Mouse (Mus musculus) yolk sac, embryonic 10.5 days (tissue): ENCODE measurements around the gene Pheta2.
"Not testable (repeated sequence)": the region's sequence is repeated elsewhere in the genome, so short reads cannot be mapped to it uniquely, and the experiment has no call there.

Experiments
- DNase-seq: peaks from one replicate; pipeline ENCODE4 v3.0.0-alpha.2; 2017; ENCODE audit warnings: low spot score

Gene Pheta2

DNA sequence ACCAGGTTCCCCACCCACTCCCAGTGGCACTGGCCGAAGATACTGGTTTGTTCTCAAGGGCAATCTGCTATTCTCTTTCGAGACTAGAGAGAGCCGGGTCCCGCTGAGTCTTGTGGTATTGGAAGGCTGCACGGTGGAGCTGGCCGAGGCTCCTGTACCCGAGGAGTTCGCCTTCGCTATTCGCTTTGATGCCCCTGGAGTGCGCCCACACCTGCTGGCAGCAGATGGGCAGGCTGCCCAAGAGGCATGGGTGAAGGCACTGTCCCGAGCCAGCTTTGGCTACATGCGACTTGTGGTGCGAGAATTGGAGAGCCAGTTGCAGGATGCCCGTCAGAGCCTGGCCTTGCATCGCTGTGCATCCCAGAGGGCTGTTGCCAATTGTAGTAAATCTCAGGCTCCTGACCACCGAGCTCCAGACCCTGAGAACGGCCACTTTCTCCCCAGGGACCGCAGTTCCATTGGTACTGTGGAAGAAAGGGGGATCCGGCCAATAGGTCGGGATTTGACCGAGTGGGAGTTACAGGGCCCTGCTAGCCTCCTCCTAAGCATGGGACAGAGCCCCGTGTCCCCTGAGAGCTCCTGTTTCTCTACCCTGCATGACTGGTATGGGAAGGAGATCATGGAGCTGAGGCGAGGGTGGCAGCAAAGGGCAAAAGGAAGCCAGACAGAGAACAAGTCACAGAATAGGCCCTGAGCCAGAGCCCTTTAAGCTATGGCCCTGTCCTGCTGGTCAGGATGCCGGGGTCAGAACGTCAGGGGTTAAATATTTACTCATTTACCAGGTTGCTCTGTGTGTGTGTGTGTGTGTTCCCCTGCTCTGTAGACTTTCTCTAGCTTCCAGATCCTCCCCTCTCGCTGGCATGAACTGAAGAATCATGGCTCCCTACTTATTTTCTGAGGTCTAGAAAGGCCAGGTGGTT, 4.9 kb downstream of the Pheta2 start:
- peak; percentile 66 for DNase-seq

DNA sequence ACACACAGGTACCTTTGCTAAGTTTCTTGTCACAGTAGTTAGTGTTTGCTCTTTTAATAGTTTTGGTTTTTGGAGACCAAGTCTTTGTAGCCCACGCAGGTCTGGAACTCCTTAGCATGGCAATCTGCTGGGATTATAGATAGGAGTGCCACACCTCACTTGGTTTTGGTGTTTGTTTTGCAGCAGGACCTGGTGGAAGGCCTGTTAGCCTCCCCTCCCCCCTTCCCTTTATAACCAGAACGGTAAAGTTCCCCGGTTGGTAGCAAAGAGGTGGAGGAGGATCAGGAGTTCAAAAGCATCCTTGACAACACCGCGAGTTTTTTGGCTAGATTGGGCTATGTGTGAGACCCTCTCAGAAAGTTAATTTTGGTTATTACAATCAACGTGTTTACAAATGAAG, 6.2 kb downstream of the Pheta2 start:
- peak; percentile 28 for DNase-seq

DNA sequence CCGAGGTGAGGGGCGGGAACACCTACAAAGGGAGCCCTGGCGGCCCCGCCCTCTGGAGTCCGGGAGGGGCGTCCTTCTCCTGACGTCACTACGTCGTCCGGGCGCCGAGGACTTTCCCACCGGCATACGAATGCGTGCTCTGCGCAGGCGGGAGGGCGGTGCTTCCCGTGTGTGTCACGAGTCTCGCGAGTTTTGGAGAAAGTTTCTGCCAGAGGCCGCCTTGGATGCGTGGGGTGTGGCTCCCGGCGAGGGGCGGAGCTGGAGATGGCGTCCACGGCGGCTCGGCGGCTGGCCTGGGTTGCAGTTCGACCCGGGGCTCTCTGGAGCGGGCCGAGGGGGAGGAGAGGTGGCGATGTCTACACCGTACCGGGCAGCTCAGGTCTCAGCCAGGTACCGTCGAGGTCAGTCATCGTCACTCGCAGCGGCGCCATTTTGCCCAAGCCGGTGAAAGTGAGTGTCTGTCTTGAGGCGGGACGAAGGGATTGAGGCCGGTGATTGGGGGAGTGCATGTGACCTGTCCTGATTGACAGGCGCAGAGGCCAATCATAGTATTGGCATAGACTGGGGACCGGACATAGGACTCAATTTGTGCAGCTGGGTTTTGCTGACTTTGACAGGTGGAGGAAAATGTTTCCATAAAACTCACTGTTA, 7.2 kb downstream of the Pheta2 start:
- DNase-seq = peak; percentile 99

DNA sequence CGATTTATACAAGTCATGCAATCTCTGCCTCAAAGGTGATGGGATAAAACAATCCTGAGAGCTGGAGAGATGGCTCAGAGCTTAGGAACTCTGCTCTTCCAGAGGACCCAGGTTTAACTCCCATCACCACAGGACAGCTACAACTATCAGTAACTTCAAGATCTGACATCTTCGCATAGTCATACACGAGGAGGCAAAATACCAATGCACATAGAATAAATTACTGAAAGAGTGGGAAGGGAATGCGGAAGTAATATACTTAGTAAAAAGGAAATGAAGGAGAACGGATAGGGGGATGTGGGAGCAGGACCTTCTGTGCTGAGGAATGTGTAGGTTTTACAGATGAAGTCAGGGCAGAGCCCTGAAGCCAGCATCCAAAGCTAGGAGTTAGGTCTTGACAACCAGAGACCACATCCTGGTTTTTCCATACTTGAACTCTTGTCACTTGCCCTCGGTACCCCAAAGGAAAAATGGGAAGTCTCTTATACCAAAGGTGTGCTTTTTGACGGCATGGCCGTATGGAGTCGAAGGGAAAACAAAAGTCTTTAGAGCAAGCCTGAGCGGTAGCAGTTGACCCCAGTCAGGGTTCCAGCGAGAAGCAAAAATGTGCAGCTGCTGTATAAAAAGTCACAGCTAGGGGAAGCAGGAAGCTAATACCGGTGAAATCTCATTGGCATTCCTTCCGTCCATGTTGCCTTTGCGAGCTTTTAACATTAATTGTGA, 8.0 kb downstream of the Pheta2 start:
- DNase-seq = no peak

DNA sequence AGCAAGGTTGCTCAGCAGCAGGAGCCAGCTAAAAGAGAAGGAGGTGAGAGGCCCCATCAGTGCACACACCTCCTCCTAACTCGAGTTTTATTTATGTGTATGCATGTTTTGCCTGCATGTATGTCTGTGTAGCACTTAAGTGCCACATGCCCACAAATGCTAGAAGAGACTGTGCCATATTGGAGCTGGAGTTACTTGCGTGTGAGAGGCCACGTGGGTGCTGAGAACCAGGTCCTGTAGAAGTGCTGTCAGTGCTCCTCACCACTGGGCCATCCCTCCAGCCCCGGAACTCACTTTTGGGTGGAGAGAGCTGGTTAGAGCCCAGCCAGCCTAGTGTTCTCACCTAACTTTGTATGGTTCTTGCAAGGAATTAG, 8.5 kb downstream of the Pheta2 start:
- no peak for DNase-seq

DNA sequence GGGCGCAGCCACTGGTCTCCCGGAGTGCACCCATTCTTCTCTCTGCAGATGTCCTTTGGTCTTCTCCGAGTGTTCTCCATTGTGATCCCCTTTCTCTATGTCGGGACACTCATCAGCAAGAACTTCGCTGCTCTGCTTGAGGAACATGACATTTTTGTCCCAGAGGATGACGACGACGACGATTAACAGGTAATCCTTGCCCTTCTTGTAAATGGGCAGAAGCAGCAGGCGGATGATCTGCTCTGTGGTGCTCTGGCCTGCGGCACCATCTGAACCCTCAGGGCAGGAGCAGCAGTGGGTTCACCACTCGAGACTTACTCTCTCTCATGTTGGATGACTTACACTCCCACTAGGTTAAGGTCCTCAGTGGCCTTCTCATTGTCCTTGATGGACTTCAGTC, 9.1 kb downstream of the Pheta2 start:
- DNase-seq = no peak

DNA sequence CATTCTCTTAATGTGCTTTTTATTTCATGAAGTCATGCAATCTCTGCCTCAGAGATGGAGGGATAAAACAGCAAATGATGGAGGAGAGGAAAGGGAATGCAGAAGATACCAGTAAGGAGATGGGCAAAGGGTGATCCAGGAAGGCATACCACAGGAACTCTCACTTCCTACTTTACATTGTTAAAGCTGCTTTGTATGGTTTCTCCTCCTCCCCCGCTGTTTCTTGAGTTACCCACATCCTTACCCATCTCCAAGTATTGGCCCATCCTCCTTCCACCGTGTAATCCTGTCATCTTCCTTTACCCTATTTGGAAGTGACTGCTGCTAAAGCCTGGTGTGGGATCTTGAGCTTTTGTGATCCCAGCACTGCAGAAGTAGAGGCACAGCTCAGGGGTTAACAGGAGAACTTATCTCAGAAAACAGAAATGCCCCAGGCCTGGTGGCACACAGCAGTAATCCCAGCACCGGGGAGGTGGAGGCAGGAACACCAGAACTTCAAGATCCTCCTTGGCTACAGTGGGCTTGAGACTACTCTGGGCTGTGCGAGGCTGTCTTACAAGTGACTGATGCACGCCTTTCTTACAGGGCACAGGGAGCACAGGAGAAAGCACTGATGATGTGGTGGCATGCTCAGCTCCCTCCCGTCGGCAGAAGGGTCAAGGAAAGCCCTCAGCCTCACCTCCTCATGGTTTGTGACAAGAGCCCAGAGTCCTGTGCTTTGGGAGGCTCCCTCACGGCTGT, 9.7 kb downstream of the Pheta2 start:
- no peak for DNase-seq

DNA sequence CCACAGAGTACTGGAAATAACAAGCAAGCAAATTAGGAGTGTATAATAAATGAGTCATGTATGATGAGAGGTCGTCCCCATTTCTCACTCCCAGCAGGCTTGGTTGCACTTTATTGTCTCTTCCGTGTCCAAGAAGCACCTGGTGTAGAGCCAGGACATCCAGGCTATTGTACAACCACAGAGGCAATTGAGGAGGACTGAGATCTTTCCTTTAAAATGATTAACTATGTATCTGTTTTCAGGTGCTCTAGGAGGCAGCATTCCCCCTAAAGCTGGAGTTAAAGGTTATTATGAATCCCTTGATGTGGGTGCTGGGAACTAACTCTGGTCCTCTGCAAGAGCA, 10.2 kb downstream of the Pheta2 start:
- DNase-seq = no peak

DNA sequence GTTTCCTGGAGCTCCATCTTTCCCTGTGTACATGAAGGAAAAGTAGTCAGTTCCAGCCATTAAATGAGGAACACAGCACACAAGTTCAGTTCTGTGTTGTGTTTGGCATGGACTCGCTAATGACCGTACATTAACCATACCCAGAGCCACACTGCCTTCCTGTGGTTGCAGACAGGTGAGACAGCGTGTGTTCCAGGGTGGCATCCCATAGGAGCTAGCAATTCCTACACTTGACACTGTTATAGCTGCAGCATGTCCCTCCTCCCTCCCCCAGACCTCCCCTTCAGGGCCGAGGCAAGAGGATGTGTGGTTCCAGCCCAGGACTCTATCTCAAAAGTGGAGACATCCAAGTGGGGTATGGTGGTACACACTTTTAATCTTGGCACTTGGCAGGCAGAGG, 11.6 kb downstream of the Pheta2 start:
- no peak for DNase-seq

DNA sequence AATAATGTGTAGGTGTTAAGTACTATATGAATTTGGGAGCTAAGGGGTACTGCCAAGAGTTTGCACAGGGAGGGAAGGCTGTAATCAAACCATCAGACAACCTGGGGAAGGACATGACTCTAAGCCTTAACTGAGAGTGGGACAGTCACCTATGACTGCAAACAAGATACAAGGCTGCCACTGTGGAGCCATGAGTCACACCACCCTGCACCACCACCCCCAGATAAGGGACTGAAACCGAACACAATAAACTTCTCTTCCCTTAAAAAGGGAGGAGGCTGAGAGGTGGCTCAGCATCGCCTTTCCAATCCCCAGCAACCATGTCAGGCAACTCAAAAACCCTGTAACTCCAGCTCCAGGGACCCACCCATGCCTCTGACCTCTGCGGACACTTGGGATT, 12.7 kb downstream of the Pheta2 start:
- DNase-seq = no peak

DNA sequence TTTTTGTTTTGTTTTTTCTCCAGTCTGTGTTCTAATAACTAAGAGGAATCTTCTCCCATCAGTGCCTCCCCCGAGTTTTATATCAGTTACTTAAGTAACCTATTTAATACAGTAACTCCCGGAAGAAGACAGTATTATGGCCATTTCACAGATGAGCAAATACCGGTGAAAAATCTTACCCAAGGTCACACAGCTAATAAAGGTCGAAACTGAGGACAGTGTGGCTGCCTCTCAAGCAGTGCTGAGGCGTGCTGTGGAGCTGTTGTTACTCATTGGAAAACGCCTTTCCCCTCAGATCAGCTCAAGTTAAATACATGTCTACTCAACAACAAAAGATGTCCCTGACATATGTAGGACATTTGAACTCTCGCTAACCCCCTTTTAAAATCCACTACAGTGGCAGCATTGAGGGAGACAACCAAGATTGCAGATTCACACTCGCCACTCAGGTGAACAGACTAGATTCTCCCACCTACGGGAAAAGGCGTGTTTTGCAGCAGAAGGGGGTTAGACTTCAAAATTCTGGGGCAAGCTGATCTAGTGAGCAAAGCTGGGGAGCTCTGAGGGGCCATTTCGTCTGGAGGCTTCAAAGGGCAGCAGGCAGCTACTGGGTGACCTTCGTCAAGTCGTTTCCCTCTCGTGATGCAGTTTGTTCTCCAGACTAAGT, 14.5 kb downstream of the Pheta2 start:
- no peak for DNase-seq

DNA sequence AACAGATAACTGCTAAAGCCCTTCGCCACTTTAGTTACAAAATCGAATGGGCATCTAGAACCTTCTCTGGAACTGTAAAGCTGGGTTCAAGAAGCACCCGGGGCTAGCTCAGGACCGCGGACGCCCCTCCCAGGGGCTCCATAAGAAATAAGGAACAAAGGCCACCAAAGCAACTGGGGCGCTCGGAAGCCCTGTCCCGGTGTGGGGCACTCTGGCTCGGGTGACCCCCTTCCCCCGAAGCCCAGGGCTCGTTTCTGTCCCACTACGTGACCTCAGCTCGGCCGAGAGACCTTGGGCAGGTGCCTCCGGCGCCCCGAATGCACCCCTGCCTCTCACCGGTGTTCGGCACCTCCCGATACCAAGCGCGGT, 15.0 kb downstream of the Pheta2 start:
- DNase-seq = no peak

DNA sequence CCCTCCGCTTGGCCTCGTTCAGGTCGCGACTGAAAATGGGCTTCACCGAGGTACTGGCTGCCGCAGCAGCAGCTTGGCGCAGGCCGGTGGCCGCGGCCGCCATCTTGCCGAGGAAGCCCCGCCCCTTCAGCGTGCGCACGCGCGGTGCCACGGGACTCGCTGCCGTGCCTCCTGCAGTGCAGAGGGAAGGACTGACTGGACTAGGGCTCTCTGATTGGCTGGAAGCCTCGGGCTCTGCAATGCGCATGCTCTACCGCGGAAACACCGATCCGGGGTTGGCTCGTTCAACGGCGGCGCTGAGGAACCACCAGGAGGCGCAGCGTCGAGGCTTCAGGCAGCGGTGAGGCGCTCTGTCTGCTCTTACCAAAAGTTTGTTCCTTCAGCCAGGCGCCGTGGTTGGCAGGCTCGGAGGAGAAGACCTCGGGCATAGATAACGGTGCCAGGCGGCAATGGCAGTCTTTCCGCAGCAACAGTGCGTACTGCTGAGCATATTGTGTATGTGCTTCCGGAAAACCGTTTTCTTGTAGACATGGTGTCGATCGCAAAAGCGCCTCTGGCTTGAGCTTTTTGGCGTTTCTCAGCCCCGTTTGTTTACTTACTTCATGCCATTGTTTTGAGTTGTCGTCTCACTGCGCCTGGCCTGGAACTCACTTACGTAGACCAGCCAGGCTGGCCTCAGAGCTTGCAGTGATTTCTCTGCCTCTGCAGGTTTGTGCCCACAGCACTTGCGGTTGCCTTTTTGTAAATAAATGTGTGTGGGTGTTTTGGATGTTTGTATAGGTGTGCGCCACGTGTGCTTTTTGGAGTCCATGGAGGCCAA, 15.6 kb downstream of the Pheta2 start, which contains the start of gene Ndufa6:
Gene Ndufa6 (minus strand): TSS at position 197 of the 820 bp plus-strand sequence.
- DNase-seq = peak; percentile 97

DNA sequence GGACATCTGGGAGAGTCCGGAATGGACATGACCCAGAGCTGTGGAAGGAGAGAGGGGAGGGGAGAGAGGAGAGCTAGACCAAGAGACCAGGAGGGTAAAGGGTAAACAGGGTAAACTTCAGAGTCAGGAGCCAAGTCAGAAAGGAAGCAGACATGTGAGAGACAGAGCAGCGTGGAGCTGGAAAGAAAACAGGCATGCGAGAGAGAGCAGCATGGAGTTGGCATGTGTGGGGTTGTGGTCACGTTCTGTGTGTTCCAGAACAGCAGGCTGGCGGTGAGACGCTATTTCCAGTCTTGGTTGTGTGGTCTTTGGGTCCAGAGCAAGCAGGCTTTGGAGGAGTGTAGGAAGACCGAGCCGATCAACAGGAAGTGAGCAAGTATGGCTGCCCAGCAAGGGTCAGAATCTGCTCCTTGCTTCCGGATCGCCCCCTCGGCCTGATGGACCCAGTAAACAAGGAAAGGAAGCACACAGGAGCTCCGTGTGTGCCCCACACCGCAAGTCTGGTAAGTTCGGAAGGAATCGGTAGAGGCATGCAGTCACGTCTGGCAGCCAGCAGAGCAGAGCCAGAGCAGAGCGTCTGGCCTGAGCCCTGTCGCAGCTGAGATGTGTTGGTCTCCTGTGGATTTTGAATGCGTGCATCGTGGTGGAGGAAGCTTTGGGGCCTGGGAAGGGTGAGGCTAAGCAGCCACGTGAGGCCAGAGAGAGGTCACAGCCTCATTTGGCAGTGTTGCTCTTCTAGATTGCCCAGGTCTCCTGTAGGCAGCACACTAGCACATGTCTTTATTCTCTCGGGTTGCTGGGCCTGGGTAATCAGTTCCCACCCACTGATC, 19.9 kb downstream of the Pheta2 start:
- no peak for DNase-seq

DNA sequence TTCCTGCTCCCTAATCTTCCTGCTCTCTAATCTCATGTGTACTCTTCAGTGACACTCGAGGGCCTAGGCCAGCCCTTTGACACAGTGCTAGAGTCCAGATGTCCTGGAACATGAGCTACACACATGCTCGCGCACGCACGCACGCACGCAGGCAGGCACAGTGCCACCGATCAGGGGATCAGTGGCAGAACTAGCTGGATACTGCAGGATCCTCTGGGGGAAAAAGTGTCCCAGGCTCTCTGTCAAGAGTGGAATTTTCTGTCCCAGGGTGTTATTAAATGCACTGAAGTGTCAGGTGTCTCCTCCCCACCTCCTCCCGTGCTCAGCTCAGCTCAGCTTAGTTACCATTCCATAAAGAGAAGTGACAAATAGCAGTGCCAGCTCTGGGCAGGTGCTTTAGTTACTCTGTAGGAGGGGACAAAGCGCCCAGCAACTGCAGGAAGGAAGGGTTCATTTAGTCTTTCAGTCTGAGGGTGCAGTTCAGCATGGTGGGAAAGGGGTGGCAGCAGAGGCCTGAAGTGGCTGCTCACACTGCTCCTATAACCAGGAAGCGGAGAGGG, 22.8 kb downstream of the Pheta2 start:
- DNase-seq = no peak

DNA sequence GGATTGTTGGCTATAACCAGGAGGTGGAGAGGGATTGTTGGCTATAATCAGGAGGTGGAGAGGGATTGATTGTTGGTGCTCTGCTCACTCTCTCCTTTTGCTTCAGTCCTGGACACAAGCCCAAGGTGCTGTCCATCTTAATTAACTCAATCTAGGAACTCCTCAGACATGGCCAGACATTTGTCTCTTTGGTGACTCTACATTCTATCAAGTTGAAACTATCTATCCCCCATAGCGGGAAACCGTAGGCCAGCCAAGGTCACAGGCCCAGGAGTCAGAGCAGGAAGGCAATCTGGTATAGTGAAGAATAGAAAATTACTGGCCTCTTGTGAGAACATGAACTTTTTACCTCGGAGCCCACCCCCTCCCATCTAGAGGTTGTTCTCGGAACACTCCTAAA, 23.5 kb downstream of the Pheta2 start:
- no peak for DNase-seq

DNA sequence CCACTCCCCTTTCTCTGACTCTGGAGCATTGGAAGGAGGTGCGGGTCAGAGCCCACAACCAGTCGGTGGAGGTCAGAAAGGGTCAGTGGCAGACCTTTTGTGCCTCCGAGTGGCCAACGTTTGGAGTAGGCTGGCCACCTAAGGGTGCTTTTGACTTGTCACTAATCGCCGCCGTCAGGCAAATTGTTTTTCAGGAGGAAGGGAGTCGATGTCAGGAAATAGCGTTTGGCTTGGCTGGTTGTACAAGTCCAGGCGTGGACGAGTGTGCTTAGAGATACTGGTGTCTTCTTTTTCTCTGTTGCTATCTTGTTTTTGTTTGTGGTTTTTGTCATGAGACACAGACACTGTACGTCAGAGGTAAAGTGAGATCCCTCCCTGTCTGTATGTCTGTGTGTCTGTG, 25.1 kb downstream of the Pheta2 start:
- DNase-seq = not testable (repeated sequence)

DNA sequence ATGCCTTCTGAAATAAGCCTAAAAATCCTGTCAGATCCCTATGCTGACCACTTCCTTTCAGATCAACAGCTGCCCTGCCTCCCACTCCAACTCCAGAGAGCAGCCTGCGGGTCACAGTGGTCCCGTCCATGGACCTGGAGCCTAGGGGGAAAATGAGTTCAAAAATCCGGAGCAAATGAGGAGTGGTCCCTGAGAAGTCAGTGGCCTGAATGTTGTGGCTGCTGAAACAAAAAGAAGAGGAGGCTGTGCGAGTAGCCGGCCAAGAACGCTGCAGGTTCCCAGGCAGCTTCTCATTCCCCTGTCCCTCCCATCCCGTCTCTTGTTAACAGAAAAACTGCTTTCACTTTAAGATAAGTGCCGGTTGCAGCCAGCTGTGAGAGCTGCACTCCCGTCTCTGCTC, 25.8 kb downstream of the Pheta2 start:
- not testable (repeated sequence) for DNase-seq

DNA sequence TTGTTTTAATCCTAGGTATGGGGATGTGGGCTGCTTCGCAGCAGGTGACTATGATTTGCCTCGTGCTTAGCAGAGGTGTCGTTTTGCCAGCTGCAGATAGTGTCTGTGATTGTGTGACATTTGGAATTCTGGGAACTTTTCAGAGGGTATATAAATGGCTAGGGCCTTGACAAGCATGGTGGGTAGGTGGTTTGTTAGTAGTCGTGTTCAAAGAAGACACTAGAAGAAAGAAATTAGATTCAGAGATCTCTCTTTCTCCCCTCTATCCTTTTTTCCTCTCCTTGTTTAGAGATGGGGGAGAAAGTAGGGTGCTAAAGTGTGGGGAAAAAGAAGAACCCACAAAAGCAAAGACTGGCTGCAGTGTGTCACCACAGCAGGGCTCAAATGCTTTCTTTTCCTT, 29.4 kb downstream of the Pheta2 start:
- no peak for DNase-seq

DNA sequence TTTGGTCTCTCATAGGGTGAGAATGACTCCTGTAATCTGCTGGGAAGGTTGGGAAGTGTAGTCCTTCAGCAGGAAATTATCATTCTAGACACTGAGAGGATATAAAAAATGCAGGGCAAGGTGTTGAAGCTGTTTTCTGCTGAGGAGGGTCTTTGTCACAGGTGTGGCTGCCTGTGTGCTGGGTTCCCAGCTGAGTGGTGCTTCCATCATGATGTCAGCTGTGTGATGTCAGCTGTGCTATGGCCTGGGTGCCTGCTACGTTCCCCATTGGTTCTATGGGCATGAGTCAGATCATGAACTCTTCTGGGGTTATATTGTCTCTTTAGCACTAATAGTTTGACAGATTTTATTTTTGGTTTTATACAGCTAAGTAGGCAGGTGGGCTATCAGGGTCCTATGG, 30.1 kb downstream of the Pheta2 start:
- DNase-seq = no peak
